Mouse (Mus musculus): ENCODE measurements at regions not wholly inside any gene's neighbourhood (a gene's known extent, or its start where the extent isn't known, plus 50 kb on each side); places are given as distances from the start of the nearest gene placed in this dataset.
A peak's percentile ranks its signal among the peaks of the same experiment; 100 is the strongest.

DNA sequence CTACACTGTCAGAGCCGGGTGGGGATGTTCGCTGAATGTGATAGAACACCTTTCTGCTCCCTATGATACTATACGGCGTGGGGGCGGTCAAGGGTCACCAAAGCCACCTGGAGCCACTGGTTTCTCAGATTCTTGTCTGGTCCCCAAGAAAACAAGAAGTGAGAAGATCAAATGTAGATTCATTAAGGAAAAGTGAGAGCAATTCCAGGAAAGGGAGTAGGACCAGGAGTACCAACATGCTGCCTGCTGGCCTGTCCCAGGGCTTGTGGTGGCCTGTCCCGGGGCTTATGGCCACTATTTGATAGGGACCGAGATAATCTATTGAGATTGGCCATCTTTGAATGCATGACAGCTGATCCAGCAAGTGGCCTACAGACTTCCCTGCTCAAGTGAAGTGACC lies 58.8 kb upstream of the Fut8 start:
- DNase-seq (ENCODE audit: low read depth, low spot score), result peak; percentile 53

DNA sequence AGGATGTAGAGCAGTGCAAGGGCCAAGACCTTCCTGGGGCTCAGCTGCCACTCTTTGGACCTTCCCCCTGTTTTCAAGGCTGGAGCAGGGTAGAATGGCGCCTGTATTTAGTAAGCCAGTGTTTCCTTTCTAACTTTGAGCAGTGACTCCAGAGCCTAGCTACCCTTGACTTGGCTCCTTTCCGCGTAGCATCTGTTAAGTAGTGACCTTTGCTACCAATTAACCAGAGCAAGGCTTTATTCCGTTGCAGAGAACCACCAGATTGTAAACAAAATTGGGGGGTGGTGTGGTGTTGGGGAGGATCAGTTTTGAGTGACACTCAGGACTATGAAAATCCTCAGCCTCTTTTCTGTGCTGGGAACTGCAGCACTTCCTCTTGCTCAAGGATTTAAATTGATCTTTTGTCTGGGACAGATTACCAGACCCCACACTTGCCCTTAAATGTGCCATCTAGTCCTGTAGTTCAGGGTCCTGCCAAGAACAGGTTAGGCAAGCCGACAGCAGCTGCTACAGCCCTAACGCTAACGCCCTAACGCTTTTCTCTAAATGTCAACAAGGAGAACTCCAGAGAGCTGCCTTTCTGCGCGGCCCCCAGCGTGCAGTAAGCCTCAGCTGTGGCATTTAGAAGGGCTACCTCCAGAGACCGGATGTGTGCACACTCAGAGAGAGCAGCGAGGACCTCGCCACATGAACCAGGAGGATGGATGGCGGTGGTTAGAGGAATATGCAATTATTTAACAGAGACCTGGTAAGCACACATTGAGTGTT lies 59.9 kb upstream of the Fut8 start:
- no peak for DNase-seq (ENCODE audit: low read depth, low spot score)

GRCm38 (mm10) chr12:77177303-77177702 lies 60.6 kb upstream of the Fut8 start:
- DNase-seq (ENCODE audit: low read depth, low spot score), result peak; percentile 84

GRCm38 (mm10) chr12:77174032-77174431 lies 63.9 kb upstream of the Fut8 start:
- DNase-seq (ENCODE audit: low read depth, low spot score), result no peak

GRCm38 (mm10) chr12:77172540-77172939 lies 65.4 kb upstream of the Fut8 start:
- no peak for DNase-seq (ENCODE audit: low read depth, low spot score)

GRCm38 (mm10) chr12:77170257-77170656 lies 67.7 kb upstream of the Fut8 start:
- DNase-seq (ENCODE audit: low read depth, low spot score), result no peak

GRCm38 (mm10) chr12:77168367-77168766 lies 69.6 kb upstream of the Fut8 start:
- DNase-seq (ENCODE audit: low read depth, low spot score), result no peak

GRCm38 (mm10) chr12:77156698-77157097 lies 81.2 kb upstream of the Fut8 start:
- peak; percentile 23 for DNase-seq (ENCODE audit: low read depth, low spot score)

- DNase-seq (ENCODE audit: low read depth, low spot score), result no peak
Measured at GRCm38 (mm10) chr12:77155626-77156025, 82.3 kb upstream of the Fut8 start.

DNA sequence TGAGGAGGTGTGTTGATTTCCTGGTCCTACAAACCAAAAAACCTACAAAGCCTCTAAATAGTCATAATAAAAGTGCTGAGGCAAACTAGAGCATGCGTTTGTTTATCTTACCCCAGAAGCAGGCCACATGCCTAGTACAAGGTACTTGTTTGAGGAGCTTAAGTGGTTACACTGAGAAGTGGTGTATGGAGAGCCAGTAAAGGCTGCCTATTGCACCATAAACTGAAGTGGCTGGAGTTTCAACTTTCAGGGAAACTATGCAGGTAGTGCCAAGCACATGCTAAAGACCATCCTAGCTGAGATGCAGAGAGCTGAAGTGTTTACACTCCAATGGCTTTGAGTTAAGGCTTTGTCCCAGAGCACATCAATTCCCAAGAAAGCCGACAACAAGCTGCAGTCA lies 86.5 kb upstream of the Fut8 start:
- no peak for DNase-seq (ENCODE audit: low read depth, low spot score)

- DNase-seq (ENCODE audit: low read depth, low spot score), result peak; percentile 63
Measured at GRCm38 (mm10) chr12:77149835-77150234, 88.1 kb upstream of the Fut8 start.

DNA sequence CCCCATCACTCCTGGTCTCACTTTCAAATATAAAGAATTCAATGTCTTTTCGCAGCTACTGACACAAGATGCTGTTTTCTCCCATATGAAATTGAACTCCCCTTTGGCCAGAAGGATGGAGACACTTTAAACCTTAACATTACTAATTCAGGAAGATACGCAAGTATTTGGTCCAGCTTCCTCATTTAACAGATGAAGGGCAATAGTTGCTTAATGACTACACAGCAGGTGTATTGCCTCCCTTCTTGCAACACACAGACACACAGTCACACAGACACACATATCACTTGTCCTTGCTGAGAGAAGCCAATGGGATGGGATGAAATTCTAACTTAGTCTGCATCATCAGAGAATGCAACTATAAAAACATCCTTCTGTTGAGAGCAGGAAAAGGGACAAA lies 89.8 kb upstream of the Fut8 start:
- DNase-seq (ENCODE audit: low read depth, low spot score), result peak; percentile 71

- peak; percentile 82 for DNase-seq (ENCODE audit: low read depth, low spot score)
Measured at GRCm38 (mm10) chr12:77143958-77144357, 94.0 kb upstream of the Fut8 start.

DNA sequence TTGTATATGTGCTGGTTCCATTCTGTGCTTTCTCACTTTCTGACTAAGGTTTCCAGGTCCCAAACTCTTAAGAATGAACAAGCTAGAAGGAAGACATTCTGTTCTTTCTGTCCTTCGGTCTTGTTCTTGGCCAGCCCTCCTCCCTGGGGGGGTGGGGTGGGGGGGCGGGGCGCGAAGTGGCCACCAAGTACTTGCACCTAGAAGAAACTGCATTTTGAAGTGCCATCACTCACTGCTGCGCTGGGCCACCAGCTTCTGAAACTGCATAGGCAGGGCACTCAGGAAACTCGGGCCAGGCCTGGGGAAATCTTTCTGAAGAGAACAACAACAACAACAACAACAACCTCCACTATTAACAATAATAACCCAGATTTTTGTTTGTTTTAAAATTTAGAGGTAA lies 94.4 kb upstream of the Fut8 start:
- peak; percentile 68 for DNase-seq (ENCODE audit: low read depth, low spot score)

DNA sequence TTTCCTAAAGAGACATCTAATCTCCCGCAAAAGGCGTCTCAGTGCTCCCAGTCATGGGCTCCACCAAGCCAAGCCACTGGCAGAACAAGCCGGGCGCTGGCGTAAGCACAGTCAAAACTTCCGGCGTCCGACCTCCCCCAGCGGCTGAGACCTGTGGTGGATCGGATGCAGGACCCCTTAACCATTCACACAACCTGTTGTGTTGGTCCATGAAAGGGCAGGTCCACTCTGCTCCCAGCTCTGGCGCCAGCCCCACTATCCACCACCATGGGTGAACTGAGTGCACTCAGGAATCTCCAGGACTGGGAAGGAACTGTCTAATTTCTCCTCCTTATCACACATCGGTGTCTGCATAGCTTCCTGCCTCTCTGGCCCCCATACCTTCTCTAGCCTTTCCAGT lies 94.8 kb upstream of the Fut8 start:
- no peak for DNase-seq (ENCODE audit: low read depth, low spot score)

DNA sequence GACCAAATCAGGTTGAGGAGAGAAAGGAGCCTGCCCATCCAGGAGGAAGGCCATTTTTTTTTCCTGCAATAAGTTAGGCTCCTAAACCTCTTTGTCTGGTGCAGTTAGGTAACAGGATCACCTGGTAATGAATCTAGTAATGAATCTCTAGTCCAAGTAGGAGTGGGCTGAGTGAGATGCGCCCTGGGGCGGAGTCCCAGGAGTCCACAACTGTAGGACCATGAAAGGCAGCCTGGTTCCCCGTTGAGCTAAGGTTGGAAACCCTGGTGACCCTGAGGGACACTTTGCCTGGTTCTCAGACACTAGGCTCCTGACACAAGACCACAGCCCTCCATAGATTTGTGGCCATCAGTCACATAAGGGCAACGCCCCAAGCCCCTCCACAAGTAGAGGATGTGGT lies 95.7 kb upstream of the Fut8 start:
- DNase-seq (ENCODE audit: low read depth, low spot score), result peak; percentile 79

DNA sequence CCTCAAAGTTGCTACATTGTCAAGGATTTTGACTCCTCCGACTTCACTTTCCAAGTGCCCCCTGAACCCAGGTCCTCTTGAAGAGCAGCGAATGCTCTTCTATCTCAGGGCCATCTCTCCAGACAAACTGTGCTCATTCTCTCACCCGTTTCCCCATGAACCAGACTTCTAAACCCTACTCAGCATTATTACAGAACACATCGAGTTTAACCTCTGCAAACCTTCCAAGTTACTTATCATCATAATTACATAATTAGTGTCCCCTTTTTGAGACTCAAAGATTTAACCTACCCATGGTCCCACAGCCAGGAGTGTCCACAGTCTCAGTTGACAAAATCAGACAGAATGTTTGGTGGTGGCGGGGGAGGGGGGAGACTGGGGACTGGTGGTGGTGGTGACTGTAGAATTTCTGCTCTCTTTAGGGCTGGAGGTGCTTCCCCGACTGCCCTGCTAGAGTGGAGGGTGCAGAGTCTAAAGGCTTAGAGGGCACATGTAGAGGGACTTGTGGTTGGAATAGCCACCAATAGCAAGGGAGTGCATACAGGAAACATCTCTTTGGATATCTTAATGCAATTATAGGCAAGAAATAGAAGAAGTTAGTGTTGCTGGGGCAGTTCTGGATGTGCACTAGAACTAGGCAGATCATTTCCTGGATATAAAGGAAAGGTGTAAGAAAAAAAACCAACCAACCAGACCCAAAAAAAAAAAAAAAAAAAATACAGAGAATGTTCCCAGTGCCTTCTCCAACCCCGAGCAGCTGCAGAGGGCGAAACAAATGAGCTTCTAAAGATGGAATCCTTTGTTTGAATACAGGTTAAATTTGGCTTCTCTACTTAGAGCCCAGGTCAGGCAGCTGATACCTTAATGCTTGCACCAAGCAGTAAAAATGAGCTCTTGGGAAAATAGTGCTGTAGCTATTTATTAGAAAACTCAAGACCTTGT lies 96.4 kb upstream of the Fut8 start:
- DNase-seq (ENCODE audit: low read depth, low spot score), result peak; percentile 83

DNA sequence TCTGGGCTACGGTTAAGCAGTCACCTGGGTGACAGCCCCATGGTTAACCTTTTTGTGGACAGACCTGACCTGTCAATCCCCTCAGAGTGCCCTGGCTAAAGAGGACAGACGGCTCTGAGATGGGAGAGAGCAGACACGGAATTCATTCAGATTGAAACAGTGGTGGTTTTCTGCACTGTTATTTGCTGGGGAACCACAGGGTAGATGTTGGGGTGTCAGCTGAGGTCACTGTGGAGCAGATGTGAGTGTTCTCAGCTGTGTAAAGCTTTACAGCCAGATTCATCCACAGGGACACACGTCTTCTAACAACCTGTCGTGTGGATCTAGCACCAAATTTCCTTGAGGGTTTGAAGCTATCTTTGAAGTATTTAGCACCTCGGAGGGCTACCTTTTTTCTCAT lies 97.3 kb upstream of the Fut8 start:
- DNase-seq (ENCODE audit: low read depth, low spot score), result peak; percentile 85

GRCm38 (mm10) chr12:77140141-77140540 lies 97.8 kb upstream of the Fut8 start:
- DNase-seq (ENCODE audit: low read depth, low spot score), result peak; percentile 83

- no peak for DNase-seq (ENCODE audit: low read depth, low spot score)
Measured at GRCm38 (mm10) chr12:77139718-77140117, 98.2 kb upstream of the Fut8 start.

DNA sequence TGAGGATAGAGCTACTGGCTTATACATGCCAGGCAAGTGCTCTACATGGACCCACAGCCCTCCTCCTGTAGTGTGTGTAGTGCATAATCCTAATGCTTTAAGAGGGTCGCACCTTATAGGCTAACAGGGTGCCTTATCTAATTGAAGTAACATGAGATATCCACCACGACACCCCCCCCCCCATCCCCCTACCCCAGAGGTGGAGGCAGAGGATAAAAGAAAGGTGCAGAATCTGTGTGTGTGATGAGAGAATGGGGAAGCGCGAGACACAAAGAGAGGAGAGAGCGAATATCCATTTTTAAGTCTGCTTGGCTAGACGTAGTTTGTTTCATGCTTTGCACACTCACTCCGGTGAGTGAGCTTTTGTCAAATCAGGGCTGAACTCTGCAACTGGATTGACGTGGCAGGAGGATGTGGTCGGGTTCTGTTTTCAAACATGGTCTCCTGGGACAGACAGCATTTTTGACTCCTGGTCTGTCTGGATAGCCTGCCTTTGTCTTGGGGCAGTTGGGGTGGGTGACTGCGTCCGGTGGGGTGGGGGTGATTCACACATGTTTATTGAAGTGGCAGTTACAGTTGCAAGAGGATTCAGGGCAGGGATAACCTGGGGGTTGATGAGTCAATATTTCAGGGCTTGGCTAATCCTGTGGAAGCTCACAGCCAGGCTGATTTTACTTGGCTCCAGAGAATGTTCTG lies 99.3 kb upstream of the Fut8 start:
- peak; percentile 85 for DNase-seq (ENCODE audit: low read depth, low spot score)

DNA sequence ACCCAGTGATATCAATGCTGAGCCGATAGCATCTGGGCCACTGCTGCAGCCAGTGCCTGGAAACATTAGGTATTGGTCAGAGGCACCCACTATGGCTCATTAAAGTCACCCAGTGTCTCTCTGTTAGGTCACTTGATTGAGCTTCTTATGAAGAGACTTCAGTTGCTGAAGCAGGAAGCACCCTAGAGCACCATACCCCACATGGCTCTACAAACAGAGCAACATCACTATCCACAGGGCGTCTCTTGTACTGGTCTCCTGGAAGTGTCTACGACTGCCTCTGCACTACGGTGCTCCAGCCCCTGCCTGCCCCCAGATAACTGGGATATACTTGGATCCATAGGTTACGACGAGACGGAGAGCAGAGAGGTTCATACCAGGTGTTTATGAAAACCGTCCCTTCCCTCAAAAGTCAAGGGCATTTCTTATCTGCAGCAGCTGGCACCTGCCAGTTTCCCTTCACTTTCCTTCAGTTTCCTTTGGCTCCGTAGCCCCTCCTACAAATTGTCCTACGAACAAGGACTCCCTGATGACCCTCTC lies 100.6 kb upstream of the Fut8 start:
- peak; percentile 79 for DNase-seq (ENCODE audit: low read depth, low spot score)

All from A20 (cell line).